In genomic region chr9:70590775-70591174, GRCm38 (mm10) we compare ENCODE assay signal across 19 mouse cellular contexts. TPM values are rescaled to one million over a fixed set of nuclear protein-coding genes. Genes with fewer than 3 reads are reported as not detected.
A peak's percentile ranks its signal among the peaks of the same experiment; 100 is the strongest.
DNase-seq lines count a peak whose midpoint lies in the region; ATAC-seq and TF ChIP-seq lines count a peak whose summit lies in the region.
"Had no signal": no experiment of that assay in that cellular context is flagged by ENCODE, and none has a peak within 500 bp of the region (broad histone marks: within the 10 kb centered on the region; RNA-seq: fewer than 3 reads in every experiment).

No protein-coding gene starts in this region.

- H3K9me3 ChIP-seq in liver, embryonic 13.5 days (replicated peaks) = no peaks in the 10 kb centered on the region
- H3K9me3 ChIP-seq in liver, postnatal 0 days (ENCODE audit: low read length) = no peaks in the 10 kb centered on the region
- H3K9me3 ChIP-seq: forebrain, embryonic 15.5 days; hindbrain, embryonic 15.5 days; intestine, embryonic 15.5 days had no signal

- peaks cover 95% of the 10 kb centered on the region for H3K36me3 ChIP-seq in liver, embryonic 13.5 days
- H3K36me3 ChIP-seq in liver, postnatal 0 days (replicated peaks; ENCODE audit: insufficient read depth, low read length) = peaks cover 80% of the 10 kb centered on the region

- no peak overlapping the region for H3K4me2 ChIP-seq in liver, embryonic 13.5 days
- no peak overlapping the region for H3K4me2 ChIP-seq in liver, postnatal 0 days (ENCODE audit: low read depth, low read length)
- H3K4me2 ChIP-seq: forebrain, embryonic 15.5 days; hindbrain, embryonic 15.5 days; intestine, embryonic 15.5 days had no signal

- TF ChIP-seq EP300 in liver, postnatal 0 days (IDR thresholded peaks at IDR 0.05; ENCODE audit: low read depth) = no peak

- no peak for DNase-seq in liver, embryonic 13.5 days
- no peak for DNase-seq in liver, postnatal 0 days
- peak; percentile 95 for DNase-seq in MEL-GATA-1-ER (ENCODE audit: extremely low read depth, low read depth)
- no peak for DNase-seq in lung, postnatal 36 days
- DNase-seq in right cerebral cortex, postnatal 10 days (ENCODE audit: low spot score in 2 of 2) = no peak
- DNase-seq in cerebellum, adult 9-10 months = no peak
- DNase-seq: adrenal gland, postnatal 25 days; cerebellum, adult 18-20 months; heart, adult 18-20 months; heart, postnatal 36 days; kidney, adult 9 months; kidney, postnatal 25 days; right cerebral cortex, adult 18-20 months had no signal

- no peak overlapping the region for H3K9ac ChIP-seq in liver, embryonic 13.5 days
- H3K9ac ChIP-seq in liver, postnatal 0 days (replicated peaks) = no peak overlapping the region
- H3K9ac ChIP-seq: forebrain, embryonic 15.5 days; hindbrain, embryonic 15.5 days; intestine, embryonic 15.5 days; liver, embryonic 14.5 days had no signal

- WGBS in liver, embryonic 13.5 days (ENCODE audit: insufficient replicate concordance) = 53% methylated on average over 4 of the region's 4 CpGs
- WGBS in liver, postnatal 0 days (ENCODE audit: insufficient replicate concordance) = 46% methylated on average over 4 of the region's 4 CpGs

- H3K4me1 ChIP-seq in liver, embryonic 13.5 days (replicated peaks) = no peaks in the 10 kb centered on the region
- H3K4me1 ChIP-seq in liver, postnatal 0 days (ENCODE audit: insufficient read depth) = no peaks in the 10 kb centered on the region
- H3K4me1 ChIP-seq: forebrain, embryonic 15.5 days; hindbrain, embryonic 15.5 days; intestine, embryonic 15.5 days had no signal

- H3K4me3 ChIP-seq in liver, embryonic 13.5 days (replicated peaks) = no peak overlapping the region
- H3K4me3 ChIP-seq in liver, postnatal 0 days (ENCODE audit: low read depth, low read length) = no peak overlapping the region
- H3K4me3 ChIP-seq: forebrain, embryonic 15.5 days; hindbrain, embryonic 15.5 days; intestine, embryonic 15.5 days had no signal

- no peaks in the 10 kb centered on the region for H3K27me3 ChIP-seq in liver, embryonic 13.5 days
- H3K27me3 ChIP-seq in liver, postnatal 0 days (ENCODE audit: insufficient read depth, low read length) = no peaks in the 10 kb centered on the region
- H3K27me3 ChIP-seq: forebrain, embryonic 15.5 days; hindbrain, embryonic 15.5 days; intestine, embryonic 15.5 days had no signal

- TF ChIP-seq CTCF in liver, postnatal 0 days (IDR thresholded peaks at IDR 0.05; ENCODE audit: low read depth) = no peak

- ATAC-seq in liver, embryonic 13.5 days (ENCODE audit: low read depth) = no peak
- ATAC-seq in liver, postnatal 0 days = no peak
- ATAC-seq in megakaryocyte, adult 5-6 weeks (ENCODE audit: poor library complexity, severe bottlenecking) = peak; percentile 90
- ATAC-seq: forebrain, embryonic 15.5 days; intestine, embryonic 15.5 days had no signal

- peak overlapping the region; percentile 25; the same call in 1 of the 2 replicates for H3K27ac ChIP-seq in liver, embryonic 13.5 days
- no peak overlapping the region for H3K27ac ChIP-seq in liver, postnatal 0 days (ENCODE audit: low read depth)
- H3K27ac ChIP-seq: forebrain, embryonic 15.5 days; hindbrain, embryonic 15.5 days; intestine, embryonic 15.5 days; liver, embryonic 14.5 days; stomach, postnatal 0 days had no signal

RNA-seq across cellular contexts. Expression of gene Sltm, which starts 48.2 kb away (rescaled TPM):
- 20.6 and 23.6 TPM in 2 replicates for polyA plus RNA-seq in liver, embryonic 13.5 days (2015; fragmentation: Nextera tagmentation; extraction: Ambion mirVana)
- 12.3 and 12.4 TPM in 2 replicates for polyA plus RNA-seq in liver, postnatal 0 days (2015; fragmentation: Nextera tagmentation; extraction: Ambion mirVana)
- total RNA-seq in megakaryocyte, adult 5-6 weeks (2015) = 60.4 and 61.9 TPM in 2 replicates
- total RNA-seq in megakaryocyte, adult 5-6 weeks (2017) = 69.7 and 73.8 TPM in 2 replicates
